Mouse (Mus musculus) lung, adult 2 months (tissue): ENCODE results near the gene Gpc6.

Experiments
- CTCF ChIP-seq: fragments of 200-500 bp; IDR thresholded peaks from 2 replicates; pipeline ENCODE4 v1.5.1; 2011; ENCODE audit warnings: mild to moderate bottlenecking, low read length, control low read depth; ENCODE audit not compliant: insufficient read depth
- POLR2A ChIP-seq: fragments of 200-500 bp; IDR thresholded peaks from 2 replicates; pipeline ENCODE4 v1.6.1; 2011; ENCODE audit warnings: low read depth, mild to moderate bottlenecking, control low read depth, low read length, borderline replicate concordance; ENCODE audit errors: extremely low read depth

DNA sequence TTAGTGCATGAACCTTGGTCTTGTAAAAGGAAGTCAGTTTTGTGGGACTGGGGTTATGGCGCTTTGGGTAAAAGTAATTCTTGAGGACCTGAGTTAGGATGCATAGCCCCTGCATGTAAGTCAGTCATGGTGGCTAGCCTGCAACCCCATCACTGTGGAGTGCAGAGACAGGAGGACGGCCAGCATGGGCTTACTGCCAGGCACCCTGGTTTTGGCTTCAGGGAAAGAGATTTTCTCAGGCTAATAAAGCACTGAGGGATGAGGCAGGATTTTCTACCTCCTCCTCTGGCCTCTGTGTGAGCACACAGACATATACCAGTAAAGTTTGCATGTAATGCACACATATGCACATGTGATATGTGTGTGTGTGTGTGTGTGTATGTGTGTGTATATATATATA lies 883.2 kb downstream of the Gpc6 start:
- TF ChIP-seq CTCF, result no peak
- TF ChIP-seq POLR2A, result no peak
